Mouse (Mus musculus): ENCODE data around the gene Cyp2b9.
"Not testable (repeated sequence)": the region's sequence is repeated elsewhere in the genome, so short reads cannot be mapped to it uniquely, and the experiment has no call there.

GRCm38 (mm10) chr7:26139623-26140022 is 33.6 kb upstream of the Cyp2b9 start:
- not testable (repeated sequence) for TF ChIP-seq POLR2A (IDR thresholded peaks at IDR 0.05; ENCODE audit: insufficient read length, low read depth); MAX (IDR thresholded peaks at IDR 0.05; ENCODE audit: low read depth); SRF (IDR thresholded peaks at IDR 0.05; ENCODE audit: control insufficient read depth, insufficient read length, low read depth); E2F4 (IDR thresholded peaks at IDR 0.05; ENCODE audit: insufficient read depth)

Measured in myocyte (in vitro differentiated cells).